Mouse (Mus musculus) myocyte (in vitro differentiated cells): ENCODE data around the gene Hormad2.

Experiments used
- E2F4 ChIP-seq: IDR thresholded peaks from one replicate; pipeline ENCODE4 v1.6.1; 2011; ENCODE audit warnings: mild to moderate bottlenecking, control low read depth, moderate library complexity; ENCODE audit not compliant: insufficient read depth
- POLR2A ChIP-seq: IDR thresholded peaks from one replicate; pipeline ENCODE4 v1.6.1; 2011; ENCODE audit warnings: low read depth, mild to moderate bottlenecking, control low read depth, moderate library complexity; ENCODE audit not compliant: insufficient read length
- REST ChIP-seq: IDR thresholded peaks from one replicate; pipeline ENCODE4 v1.6.1; 2011; ENCODE audit warnings: mild to moderate bottlenecking, control low read depth, moderate library complexity; ENCODE audit not compliant: insufficient read depth, insufficient read length
- TCF12 ChIP-seq: IDR thresholded peaks from one replicate; pipeline ENCODE4 v1.6.1; 2011; ENCODE audit warnings: mild to moderate bottlenecking, control low read depth; ENCODE audit not compliant: poor library complexity, insufficient read depth, severe bottlenecking
- USF1 ChIP-seq: IDR thresholded peaks from one replicate; pipeline ENCODE4 v1.6.1; 2011; ENCODE audit warnings: low read depth, mild to moderate bottlenecking, control low read depth, moderate library complexity

GRCm38 (mm10) chr11:4484541-4484940 is 43.6 kb upstream of the Hormad2 start:
- TF ChIP-seq POLR2A (no peak), E2F4 (no peak), USF1 (no peak), TCF12 (no peak), REST (no peak)
